Mouse (Mus musculus) cerebellum, adult 2 months (tissue): ENCODE measurements around the gene Vmn2r98. TPM values are rescaled to one million over a fixed set of nuclear protein-coding genes. Genes with fewer than 3 reads are reported as not detected.
"Not testable (repeated sequence)": the region's sequence is repeated elsewhere in the genome, so short reads cannot be mapped to it uniquely, and the experiment has no call there.

Experiments used
- DNase-seq, 2 experiments: peaks; one replicate each; pipeline ENCODE4 v3.0.0; 2021
- H3K27ac ChIP-seq: fragments of 200-500 bp; 2 replicates; pipeline ENCODE4 v1.5.1; 2012; ENCODE audit warnings: low read length, control low read depth, inconsistent platforms; ENCODE audit not compliant: insufficient read depth
- H3K27me3 ChIP-seq: fragments of 200-500 bp; 2 replicates; pipeline ENCODE4 v1.6.1; 2012; ENCODE audit warnings: inconsistent platforms, mild to moderate bottlenecking, low read length, moderate library complexity; ENCODE audit not compliant: control insufficient read depth, insufficient read depth
- H3K4me1 ChIP-seq: fragments of 200-500 bp; 2 replicates; pipeline ENCODE4 v1.6.1; 2011; ENCODE audit warnings: low read length; ENCODE audit not compliant: control insufficient read depth, insufficient read depth
- H3K4me3 ChIP-seq: fragments of 200-500 bp; replicated peaks from 2 replicates; pipeline ENCODE3; 2011; ENCODE audit warnings: mild to moderate bottlenecking, low read depth, low read length, control low read depth; ENCODE audit not compliant: insufficient read depth
- CTCF ChIP-seq: fragments of 200-500 bp; IDR thresholded peaks from 2 replicates; pipeline ENCODE4 v1.5.1; 2011; ENCODE audit warnings: low read depth, mild to moderate bottlenecking, control low read depth, low read length, moderate library complexity, borderline replicate concordance; ENCODE audit not compliant: insufficient read depth
- POLR2A ChIP-seq: fragments of 200-500 bp; IDR thresholded peaks from 2 replicates; pipeline ENCODE4 v1.6.1; 2011; ENCODE audit warnings: low read length, control low read depth, borderline replicate concordance; ENCODE audit not compliant: insufficient read depth
- WGBS: fragments of 180-500 bp; shearing (Covaris S2); methylation state at CpG from one replicate; pipeline ENCODE4 v1.1.7; 2018; 5-methylcytosine and 5-hydroxymethylcytosine counted together
- polyA plus RNA-seq: library from polyadenylated mRNA; depleted of rRNA; stranded (reverse); fragments of >200 nt; gene quantifications from 2 replicates; pipeline ENCODE4 v1.2.3, GENCODE M21; 2012; rRNA removed

Vmn2r98 gene
- polyA plus RNA-seq = not detected in 2 replicates

DNA sequence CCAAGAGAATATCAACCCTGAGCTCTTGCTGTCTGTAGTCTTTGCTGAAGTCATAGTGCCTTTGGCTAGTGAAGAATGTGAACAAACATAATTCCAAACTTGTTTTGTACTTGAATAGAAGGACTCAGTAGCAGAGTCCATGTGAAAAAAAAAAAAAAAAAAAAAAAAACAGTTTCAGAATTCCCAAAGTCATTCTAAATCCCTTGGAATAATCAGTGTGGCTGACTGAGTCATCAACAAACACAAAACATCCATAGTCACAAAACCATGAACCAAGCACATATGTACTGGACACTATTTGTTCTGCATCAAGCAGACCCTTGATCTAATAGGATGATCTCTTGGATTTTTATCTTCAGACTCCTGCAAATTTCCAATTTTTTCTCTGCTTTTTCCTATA, at the start of gene Vmn2r98:
Gene Vmn2r98 (plus strand): TSS at position 301 of the 400 bp plus-strand sequence.
- not testable (repeated sequence) for H3K4me1 ChIP-seq, DNase-seq, H3K4me3 ChIP-seq, H3K27me3 ChIP-seq, H3K27ac ChIP-seq

DNA sequence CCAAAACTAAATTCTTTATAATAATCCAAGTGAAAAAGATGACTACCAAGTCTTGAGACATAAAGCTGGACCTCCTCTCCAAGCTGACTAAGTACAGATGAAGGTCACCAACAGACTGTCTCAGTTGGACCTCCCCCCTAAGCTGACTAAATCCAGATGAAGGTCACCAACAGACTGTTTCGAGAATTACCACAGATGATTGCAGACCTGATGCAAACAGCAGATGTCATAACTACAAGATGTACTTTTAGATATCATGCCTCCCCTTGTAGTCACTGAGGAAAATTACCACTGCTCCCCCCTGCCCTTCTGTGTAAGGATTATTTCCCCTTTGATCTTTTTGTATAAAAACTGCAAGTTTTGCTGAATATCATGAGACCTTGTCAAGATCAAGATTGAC, 21.8 kb upstream of the Vmn2r98 start:
- DNase-seq, H3K4me1 ChIP-seq, H3K27ac ChIP-seq, H3K27me3 ChIP-seq, H3K4me3 ChIP-seq: not testable (repeated sequence)
- 46% methylated on average over 1 of the region's 1 CpGs for WGBS

DNA sequence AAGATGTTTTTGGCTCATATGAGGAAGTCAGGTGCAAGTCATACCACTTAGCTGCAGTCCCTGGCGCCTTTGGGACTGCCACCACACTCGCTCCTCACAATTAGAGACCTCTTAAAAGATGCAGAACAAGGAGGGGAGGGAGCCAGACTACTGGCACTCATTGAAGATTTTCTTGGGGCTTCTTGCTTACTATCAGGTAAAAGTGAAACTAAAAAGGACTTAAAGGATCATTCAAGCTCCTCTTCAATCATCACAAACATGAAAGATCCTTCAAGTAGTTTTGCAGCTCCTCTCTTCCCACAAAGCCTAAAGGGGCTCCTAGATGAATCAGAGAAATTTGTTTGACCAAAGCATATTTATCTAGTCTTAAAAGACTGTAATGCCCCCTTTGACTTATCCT, 21.3 kb upstream of the Vmn2r98 start:
- Histone ChIP-seq H3K27me3 (no peaks in the 10 kb centered on the region), H3K4me3 (no peak overlapping the region), H3K27ac (no peak overlapping the region), H3K4me1 (no peaks in the 10 kb centered on the region)
- no peak for TF ChIP-seq POLR2A
- no peak for TF ChIP-seq CTCF
- DNase-seq = no peak
- 56% methylated on average over 2 of the region's 2 CpGs for WGBS

DNA sequence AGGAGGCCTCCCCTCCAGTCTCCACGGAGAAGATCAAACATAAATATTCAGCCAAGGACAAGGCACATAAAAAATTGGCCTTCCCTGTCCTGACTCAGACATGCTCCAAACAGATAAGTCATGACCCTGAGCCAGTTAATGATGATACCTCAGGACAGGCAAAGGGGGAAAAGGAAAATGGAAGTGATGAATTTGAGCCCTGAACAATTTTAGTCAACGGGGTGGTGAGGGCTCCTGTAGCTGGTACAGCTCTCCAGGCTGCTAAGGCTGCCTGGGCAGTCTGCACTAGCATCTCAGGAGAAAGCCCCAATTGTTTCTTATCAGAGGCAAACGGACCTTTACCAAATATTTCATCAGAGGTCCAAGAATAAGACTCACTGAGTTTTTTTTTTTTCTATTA, 20.5 kb upstream of the Vmn2r98 start:
- H3K27ac ChIP-seq = no peak overlapping the region
- TF ChIP-seq CTCF (no peak), POLR2A (no peak)
- no peak for DNase-seq
- H3K4me3 ChIP-seq = no peak overlapping the region
- H3K4me1 ChIP-seq = no peaks in the 10 kb centered on the region
- 57% methylated on average over 3 of the region's 3 CpGs for WGBS
- no peaks in the 10 kb centered on the region for H3K27me3 ChIP-seq

Other genes starting within 250 kb of the Vmn2r98 start
- gene Vmn2r97, start 139.2 kb upstream of the Vmn2r98 start, polyA plus RNA-seq = not detected in 2 replicates